Mouse (Mus musculus) liver, embryonic 14.5 days (tissue): Measurements from ENCODE around the gene Nbl1.

ENCODE experiments used
- CTCF ChIP-seq: IDR thresholded peaks from 2 replicates; pipeline ENCODE4 v1.5.1; 2016; ENCODE audit warnings: antibody characterized with exemption, low read depth, control low read depth
- EP300 ChIP-seq: IDR thresholded peaks from 2 replicates; pipeline ENCODE4 v1.6.1; 2016; ENCODE audit warnings: antibody characterized with exemption, low read depth

DNA sequence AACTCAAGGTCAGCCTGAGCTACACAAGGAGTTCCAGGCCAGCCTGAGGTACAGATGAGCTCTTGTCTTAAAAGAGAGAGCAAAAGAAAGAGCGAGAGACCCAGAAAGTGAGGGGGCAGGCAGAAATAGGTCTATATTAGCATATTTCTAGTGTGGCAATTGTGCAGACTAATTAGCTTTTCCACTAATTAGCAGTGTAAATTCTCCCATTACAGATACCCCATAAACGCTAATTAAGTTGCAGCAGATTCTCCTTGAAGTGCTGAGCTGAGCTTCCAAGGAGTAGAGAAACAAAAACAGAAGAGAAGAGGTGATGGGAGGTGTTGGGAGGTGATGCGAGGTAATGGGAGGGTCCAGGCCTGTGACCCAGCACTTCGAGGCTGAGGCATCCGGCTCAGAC lies 50.2 kb downstream of the Nbl1 start:
- TF ChIP-seq CTCF (no peak), EP300 (no peak)
